Mouse (Mus musculus) adrenal gland, postnatal 4 days (tissue): Measurements from ENCODE around the gene Cpa1. TPM values are rescaled to one million over a fixed set of nuclear protein-coding genes. Genes with fewer than 3 reads are reported as not detected.

ENCODE experiments used
- DNase-seq, 2 experiments: peaks; one replicate each; pipeline ENCODE4 v3.0.0; 2021 to 2022; ENCODE audit warnings: low spot score in 2 of 2, mixed read lengths in 2 of 2
- total RNA-seq, 2 experiments: library from RNA; stranded (reverse); gene quantifications; 2 replicates each; pipeline ENCODE4 v1.2.3; 2021

Cpa1 gene
- total RNA-seq, 2 experiments from 2014 or later = 0.96 to 609 TPM

DNA sequence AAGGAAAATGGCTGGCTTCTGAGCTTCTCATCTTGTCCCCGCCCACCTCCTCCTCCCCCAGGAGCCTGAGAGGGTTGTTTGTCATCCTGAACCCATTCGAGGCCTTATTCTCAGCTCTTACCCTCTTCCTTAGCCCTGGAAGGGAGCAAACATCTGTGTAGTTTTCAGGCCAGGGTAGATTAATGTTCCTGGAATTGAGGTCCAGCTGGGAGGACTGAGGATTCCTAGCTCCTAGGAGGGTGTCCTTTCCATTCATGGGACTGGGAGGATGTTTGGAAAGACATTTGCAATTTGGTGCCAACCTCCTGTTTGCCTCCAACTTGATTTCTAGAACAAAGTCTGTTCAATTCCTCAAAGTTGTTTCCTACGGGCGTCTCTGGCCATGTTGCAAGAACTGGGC is 18.4 kb upstream of the Cpa1 start:
- DNase-seq = no peak

- no peak for DNase-seq
Measured at GRCm38 (mm10) chr6:30620994-30621393, 18.0 kb upstream of the Cpa1 start.

GRCm38 (mm10) chr6:30621986-30622389 is 17.0 kb upstream of the Cpa1 start:
- DNase-seq = no peak

DNA sequence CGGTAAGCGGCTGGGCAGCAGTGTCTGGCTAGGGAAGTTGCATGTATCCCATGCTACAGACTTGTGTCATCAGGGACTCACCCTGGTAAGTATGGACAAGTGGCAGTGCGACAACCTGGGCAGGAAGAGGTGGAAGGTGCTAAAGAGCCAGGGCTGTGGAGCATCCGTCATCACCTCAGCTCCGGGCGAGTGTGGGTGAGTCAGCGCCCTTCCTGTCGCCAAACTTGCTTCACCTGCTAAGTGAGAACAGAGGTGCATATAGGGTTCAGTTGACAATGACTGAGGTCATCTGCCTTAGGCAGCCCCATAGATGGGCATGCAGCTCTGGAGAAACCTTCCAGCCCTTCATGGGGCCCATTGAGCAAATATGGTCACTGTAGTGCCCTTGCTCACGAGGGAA is 14.3 kb upstream of the Cpa1 start:
- no peak for DNase-seq

DNA sequence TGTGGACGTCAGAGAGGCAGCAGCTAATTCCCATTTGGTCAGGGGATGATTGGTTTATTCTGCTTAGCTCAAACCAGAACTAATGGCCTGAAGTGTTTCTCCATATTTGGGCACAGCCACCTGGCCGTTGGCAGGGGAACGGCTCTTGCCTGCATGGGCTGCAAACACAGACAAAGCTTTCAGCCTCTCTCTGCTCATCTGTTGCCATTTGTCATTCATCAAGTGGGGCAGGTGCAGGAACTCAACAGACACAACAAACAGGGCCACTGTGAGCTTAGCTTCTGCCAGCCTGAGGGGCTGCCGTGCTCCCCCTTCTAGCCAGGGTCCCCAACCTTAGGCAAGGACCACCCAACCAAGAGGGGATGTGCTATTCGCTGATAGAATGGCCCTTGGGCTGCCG is 10.9 kb upstream of the Cpa1 start:
- no peak for DNase-seq

GRCm38 (mm10) chr6:30629989-30630388 is 9.0 kb upstream of the Cpa1 start:
- DNase-seq = no peak

GRCm38 (mm10) chr6:30635361-30635862 is 3.6 kb upstream of the Cpa1 start:
- DNase-seq = no peak

GRCm38 (mm10) chr6:30636186-30636842 is 2.7 kb upstream of the Cpa1 start:
- no peak for DNase-seq

GRCm38 (mm10) chr6:30643694-30644460 is 4.9 kb downstream of the Cpa1 start:
- DNase-seq = no peak

GRCm38 (mm10) chr6:30644462-30644861 is 5.4 kb downstream of the Cpa1 start:
- no peak for DNase-seq

DNA sequence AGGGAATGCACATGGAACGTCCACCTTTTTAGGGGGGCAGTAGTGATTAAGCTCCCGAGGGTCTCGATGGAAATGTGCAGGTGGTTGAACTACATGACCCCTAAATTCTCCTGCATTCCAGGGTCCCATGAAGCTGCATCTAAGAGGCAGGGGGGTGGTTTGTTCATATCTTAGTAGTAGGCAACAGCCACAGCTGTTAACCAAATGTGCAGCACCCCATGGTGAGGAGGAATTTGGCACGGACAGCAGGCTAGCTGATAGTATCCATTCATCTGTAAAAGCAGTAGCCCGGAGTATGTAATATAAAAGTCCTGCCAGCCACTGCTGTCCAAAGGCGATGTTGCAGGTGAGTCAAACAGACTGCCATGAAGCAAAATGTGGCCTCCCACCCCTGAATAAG is 6.4 kb downstream of the Cpa1 start:
- DNase-seq = no peak

DNA sequence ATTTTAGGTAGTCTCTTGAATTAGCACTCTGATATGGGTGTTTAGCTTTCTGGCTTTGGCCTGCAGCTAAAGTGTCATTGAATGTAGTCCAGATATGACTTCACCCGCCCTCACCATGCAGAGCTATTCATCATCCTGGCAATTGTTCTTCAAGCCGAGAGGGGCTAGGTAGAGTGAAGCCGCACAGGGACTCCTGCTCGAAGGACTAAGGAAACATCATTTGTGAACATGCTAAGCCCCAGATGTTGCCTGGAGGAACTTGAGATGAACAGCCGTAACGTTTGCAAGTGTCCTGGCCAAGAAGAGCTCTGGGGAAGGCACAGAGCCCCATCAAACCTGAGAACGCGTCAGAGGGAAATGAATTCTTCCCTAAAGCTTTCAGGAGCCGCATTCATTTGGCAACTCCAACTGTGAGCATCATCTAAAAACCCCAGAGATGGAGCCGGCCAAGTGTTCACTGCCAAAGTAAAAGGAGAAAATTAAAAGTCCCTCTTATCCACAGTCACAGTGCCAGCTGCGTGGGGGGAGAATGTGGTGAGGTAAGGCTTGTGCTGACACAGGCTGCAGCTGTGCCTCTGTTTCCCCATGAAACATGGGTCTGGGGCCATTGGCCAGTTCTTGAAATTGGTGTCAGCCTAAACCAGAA is 10.8 kb downstream of the Cpa1 start:
- no peak for DNase-seq

GRCm38 (mm10) chr6:30652425-30653188 is 13.6 kb downstream of the Cpa1 start:
- DNase-seq = no peak

DNA sequence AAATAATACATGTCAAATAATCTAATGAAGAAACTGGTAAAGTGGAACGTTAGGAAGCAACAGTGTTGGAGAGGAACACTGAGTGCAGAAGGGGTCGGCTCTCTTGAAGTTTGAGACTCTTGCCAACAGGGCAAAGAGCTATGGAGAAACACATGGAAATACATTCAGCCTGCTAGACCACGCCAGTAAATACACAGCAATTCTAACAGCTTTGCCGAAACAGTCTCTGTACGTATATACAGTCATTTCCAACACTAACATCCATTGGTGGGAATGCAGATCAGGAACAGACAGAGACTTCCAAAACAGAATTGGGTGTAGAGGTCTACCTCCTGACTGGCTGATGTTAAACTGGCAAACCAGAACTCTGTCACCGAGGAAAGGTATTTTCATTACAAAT is 14.5 kb downstream of the Cpa1 start:
- DNase-seq = no peak

- DNase-seq = no peak
Measured at GRCm38 (mm10) chr6:30654402-30654859, 15.4 kb downstream of the Cpa1 start.

DNA sequence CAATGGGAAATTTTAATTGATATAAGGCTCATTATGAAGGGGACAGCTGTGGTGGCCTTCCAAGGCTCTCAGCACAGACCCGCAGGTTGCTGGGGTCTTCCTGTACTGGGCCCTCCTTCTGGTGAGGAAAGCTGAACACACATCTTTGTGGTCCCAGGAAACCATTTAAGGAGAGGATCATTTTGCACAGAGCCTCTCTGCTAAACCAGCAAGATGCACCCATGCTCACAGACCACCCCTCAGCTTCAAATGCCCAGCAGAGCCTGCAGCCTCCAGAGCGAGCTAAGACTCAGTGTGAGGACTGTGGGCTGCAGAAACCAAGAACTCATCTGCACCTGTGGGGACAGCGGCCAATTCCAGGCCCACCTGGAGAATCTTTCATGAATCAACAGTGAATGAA is 15.9 kb downstream of the Cpa1 start:
- no peak for DNase-seq

DNA sequence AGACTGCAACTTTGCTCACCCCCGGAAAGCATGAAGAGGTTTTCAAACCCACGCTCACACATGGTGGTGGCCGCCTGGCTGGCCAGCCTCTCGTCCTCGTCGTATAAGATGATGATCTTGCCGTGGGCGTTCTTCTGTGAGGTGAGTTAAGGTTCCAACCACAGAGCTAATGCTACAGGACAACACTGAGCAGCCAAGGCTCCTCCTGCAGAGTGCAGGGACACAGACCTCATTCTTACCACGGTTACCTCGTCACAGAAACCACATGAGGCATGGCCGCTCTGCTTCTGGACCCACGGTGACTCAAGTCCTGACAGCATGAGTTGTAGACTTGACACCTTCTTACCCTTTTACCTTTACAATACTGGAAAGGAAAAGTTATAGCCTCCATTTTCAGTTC is 18.3 kb downstream of the Cpa1 start:
- no peak for DNase-seq

GRCm38 (mm10) chr6:30658619-30659018 is 19.6 kb downstream of the Cpa1 start:
- DNase-seq = no peak

GRCm38 (mm10) chr6:30664776-30665175 is 25.8 kb downstream of the Cpa1 start:
- DNase-seq = no peak

DNA sequence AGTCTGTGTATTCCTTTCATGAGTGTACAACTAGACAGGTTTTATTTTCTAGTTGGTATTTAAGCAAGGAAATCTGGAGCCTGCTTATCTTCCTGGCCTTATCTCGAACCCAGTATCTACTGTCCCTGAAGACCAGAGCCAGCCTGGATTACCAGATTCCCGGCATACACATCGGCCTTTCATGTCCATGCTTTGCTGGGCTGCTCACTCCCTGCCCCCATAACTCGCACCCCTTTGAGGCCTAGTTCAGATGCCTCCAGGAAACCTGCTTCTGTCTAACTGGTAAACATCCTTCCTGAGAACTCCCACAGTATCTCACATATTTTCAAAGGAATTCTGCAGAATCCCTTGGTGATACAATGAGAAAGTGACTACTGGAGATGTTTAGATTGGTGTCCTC is 26.3 kb downstream of the Cpa1 start:
- no peak for DNase-seq

DNA sequence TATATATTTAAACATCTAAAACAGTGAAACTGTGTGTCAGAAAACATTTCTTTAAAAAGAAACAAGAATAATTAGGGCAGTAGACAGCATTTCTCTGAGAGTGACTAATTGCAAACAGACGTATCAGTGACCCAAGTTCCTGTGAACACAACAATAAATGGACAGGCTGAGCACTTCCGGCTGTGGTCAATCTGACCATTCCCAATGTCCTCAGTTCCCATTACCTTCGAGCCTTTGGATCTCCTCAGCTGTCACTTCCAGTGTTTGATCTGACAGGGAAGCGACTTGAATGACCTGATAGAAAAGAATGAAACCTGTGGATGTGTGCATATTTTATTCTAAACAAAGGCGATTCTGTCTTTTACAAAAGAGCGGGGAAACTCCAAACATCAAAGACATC is 27.0 kb downstream of the Cpa1 start:
- no peak for DNase-seq
